ENCODE assay signal across 8 mouse cellular contexts in the genomic region with DNA sequence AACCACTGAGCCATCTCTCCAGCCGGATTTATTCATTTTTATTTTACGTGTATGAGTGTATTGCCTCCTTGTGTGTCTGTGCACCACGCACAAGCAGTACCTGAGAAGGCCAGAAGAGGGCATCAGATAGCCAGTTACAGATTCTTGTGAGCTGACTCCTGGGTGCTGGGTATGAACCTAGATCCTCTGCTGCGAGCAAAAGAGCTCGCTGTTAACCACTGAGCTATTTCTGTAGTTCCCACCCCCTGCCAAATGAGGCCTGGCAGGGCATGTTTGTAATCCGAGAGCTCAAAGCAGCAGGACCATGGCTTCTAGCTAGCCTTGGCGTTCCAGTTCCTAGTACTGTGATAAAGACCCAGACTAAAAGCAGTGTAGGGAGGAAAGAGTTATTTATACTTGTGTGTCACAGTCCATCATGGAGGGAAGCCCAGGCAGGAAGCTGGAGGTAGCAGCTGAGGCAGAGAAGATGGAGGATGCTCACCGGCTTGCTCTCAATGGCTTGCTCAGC. TPM values are rescaled to one million over a fixed set of nuclear protein-coding genes. Genes with fewer than 3 reads are reported as not detected.
DNase-seq lines count a peak whose midpoint lies in the region; ATAC-seq and TF ChIP-seq lines count a peak whose summit lies in the region.

No protein-coding gene starts in this region.

- DNase-seq in adrenal gland, postnatal 4 days (ENCODE audit: low spot score in 2 of 2) = peak; percentile 40 to 73
- peak; percentile 90 for DNase-seq in embryonic facial prominence, embryonic 14.5 days (ENCODE audit: low spot score)
- DNase-seq in heart, adult 8-10 months (ENCODE audit: low spot score) = peak; percentile 89
- peak; percentile 83 for DNase-seq in midbrain, postnatal 0 days (ENCODE audit: low spot score)
- peak; percentile 93 for DNase-seq in splenic B cell, adult 2 months (ENCODE audit: low read depth, low spot score)

- 9% methylated on average over 8 of the region's 8 CpGs for WGBS in embryonic facial prominence, embryonic 14.5 days
- WGBS in kidney, embryonic 14.5 days = 13% methylated on average over 8 of the region's 8 CpGs
- WGBS in limb, embryonic 15.5 days = 8% methylated on average over 8 of the region's 8 CpGs
- 14% methylated on average over 8 of the region's 8 CpGs for WGBS in midbrain, postnatal 0 days

- peak overlapping the region; percentile 68 for H3K27ac ChIP-seq in embryonic facial prominence, embryonic 14.5 days (replicated peaks; ENCODE audit: low read depth, low read length)
- H3K27ac ChIP-seq in kidney, embryonic 14.5 days (ENCODE audit: low read depth, low read length) = no peak overlapping the region
- H3K27ac ChIP-seq in limb, embryonic 15.5 days = peak overlapping the region; percentile 69
- H3K27ac ChIP-seq in midbrain, postnatal 0 days (ENCODE audit: low read depth, low read length) = no peak overlapping the region

- no peaks in the 10 kb centered on the region for H3K36me3 ChIP-seq in C2C12 (ENCODE audit: control insufficient read depth, insufficient read depth)
- H3K36me3 ChIP-seq in embryonic facial prominence, embryonic 14.5 days (ENCODE audit: control insufficient read depth, insufficient read depth, low read length) = no peaks in the 10 kb centered on the region
- no peaks in the 10 kb centered on the region for H3K36me3 ChIP-seq in kidney, embryonic 14.5 days (ENCODE audit: control insufficient read depth, insufficient read depth, low read length)
- H3K36me3 ChIP-seq in limb, embryonic 15.5 days = no peaks in the 10 kb centered on the region
- no peaks in the 10 kb centered on the region for H3K36me3 ChIP-seq in midbrain, postnatal 0 days (ENCODE audit: insufficient read depth, low read length)
- H3K36me3 ChIP-seq in splenic B cell, adult 2 months (ENCODE audit: control insufficient read depth, insufficient read depth, low read length, poor library complexity, severe bottlenecking) = no peaks in the 10 kb centered on the region

- no peaks in the 10 kb centered on the region for H3K79me2 ChIP-seq in C2C12 (ENCODE audit: control insufficient read depth, insufficient read depth)

- H3ac ChIP-seq in C2C12 (ENCODE audit: control insufficient read depth, insufficient read length, low read depth) = no peak overlapping the region

- H3K4me2 ChIP-seq in embryonic facial prominence, embryonic 14.5 days (ENCODE audit: low read depth, low read length) = no peak overlapping the region
- H3K4me2 ChIP-seq in kidney, embryonic 14.5 days (replicated peaks; ENCODE audit: low read depth, low read length) = no peak overlapping the region
- no peak overlapping the region for H3K4me2 ChIP-seq in limb, embryonic 15.5 days
- H3K4me2 ChIP-seq in midbrain, postnatal 0 days (ENCODE audit: low read depth, low read length, poor library complexity, severe bottlenecking) = no peak overlapping the region

- ATAC-seq in embryonic facial prominence, embryonic 14.5 days (ENCODE audit: low read depth) = peak; percentile 81
- ATAC-seq in kidney, embryonic 14.5 days (ENCODE audit: low FRiP score, low TSS enrichment) = peak; percentile 71
- peak; percentile 40; the same call in 1 of the 2 replicates for ATAC-seq in limb, embryonic 15.5 days (ENCODE audit: insufficient number of reproducible peaks, low FRiP score, low TSS enrichment, low read depth)
- peak; percentile 75 for ATAC-seq in midbrain, postnatal 0 days (ENCODE audit: low FRiP score)

- no peaks in the 10 kb centered on the region for H3K79me3 ChIP-seq in C2C12 (ENCODE audit: low read depth)

- no peak overlapping the region for H3K9ac ChIP-seq in embryonic facial prominence, embryonic 14.5 days (ENCODE audit: low read depth, low read length)
- no peak overlapping the region for H3K9ac ChIP-seq in kidney, embryonic 14.5 days (ENCODE audit: low read depth, low read length)
- no peak overlapping the region for H3K9ac ChIP-seq in limb, embryonic 15.5 days
- no peak overlapping the region for H3K9ac ChIP-seq in midbrain, postnatal 0 days (replicated peaks; ENCODE audit: low read length, poor library complexity, severe bottlenecking)

- H3K9me3 ChIP-seq in embryonic facial prominence, embryonic 14.5 days (ENCODE audit: control insufficient read depth, low read length) = no peaks in the 10 kb centered on the region
- H3K9me3 ChIP-seq in kidney, embryonic 14.5 days (ENCODE audit: control insufficient read depth, low read length) = no peaks in the 10 kb centered on the region
- no peaks in the 10 kb centered on the region for H3K9me3 ChIP-seq in limb, embryonic 15.5 days
- no peaks in the 10 kb centered on the region for H3K9me3 ChIP-seq in midbrain, postnatal 0 days (ENCODE audit: low read length)

- H3K4me1 ChIP-seq in embryonic facial prominence, embryonic 14.5 days (ENCODE audit: control insufficient read depth, insufficient read depth, low read length) = 0 out of 2 replicates have a peak, but pooled peaks cover 4% of the 10 kb centered on the region
- no peaks in the 10 kb centered on the region for H3K4me1 ChIP-seq in kidney, embryonic 14.5 days (ENCODE audit: control insufficient read depth, insufficient read depth, low read length)
- peaks cover 8% of the 10 kb centered on the region; the same call in 1 of the 2 replicates for H3K4me1 ChIP-seq in limb, embryonic 15.5 days
- no peaks in the 10 kb centered on the region for H3K4me1 ChIP-seq in midbrain, postnatal 0 days (ENCODE audit: insufficient read depth, low read length)

- TF ChIP-seq CTCF in C2C12 (IDR thresholded peaks at IDR 0.05; ENCODE audit: control insufficient read depth, insufficient read depth, insufficient read length) = peak; percentile 58
- peak; percentile 89 for TF ChIP-seq CTCF in midbrain, postnatal 0 days (IDR thresholded peaks at IDR 0.05)

- H3K4me3 ChIP-seq in C2C12 (ENCODE audit: insufficient read depth, poor library complexity, severe bottlenecking) = no peak overlapping the region
- no peak overlapping the region for H3K4me3 ChIP-seq in embryonic facial prominence, embryonic 14.5 days (ENCODE audit: low read depth, low read length)
- H3K4me3 ChIP-seq in kidney, embryonic 14.5 days (ENCODE audit: low read length) = no peak overlapping the region
- no peak overlapping the region for H3K4me3 ChIP-seq in limb, embryonic 15.5 days
- no peak overlapping the region for H3K4me3 ChIP-seq in midbrain, postnatal 0 days (ENCODE audit: low read depth, low read length)

- H3K27me3 ChIP-seq in C2C12 (ENCODE audit: control insufficient read depth, insufficient read depth, insufficient read length) = no peaks in the 10 kb centered on the region
- no peaks in the 10 kb centered on the region for H3K27me3 ChIP-seq in embryonic facial prominence, embryonic 14.5 days (replicated peaks; ENCODE audit: control insufficient read depth, insufficient read depth, low read length)
- H3K27me3 ChIP-seq in kidney, embryonic 14.5 days (ENCODE audit: control insufficient read depth, insufficient read depth, low read length) = no peaks in the 10 kb centered on the region
- H3K27me3 ChIP-seq in limb, embryonic 15.5 days = no peaks in the 10 kb centered on the region
- H3K27me3 ChIP-seq in midbrain, postnatal 0 days (ENCODE audit: insufficient read depth, low read length) = no peaks in the 10 kb centered on the region
- H3K27me3 ChIP-seq in splenic B cell, adult 2 months (ENCODE audit: control insufficient read depth, insufficient read depth, low read length, poor library complexity, severe bottlenecking) = no peaks in the 10 kb centered on the region

TF ChIP-seq in C2C12, 6 proteins besides CTCF, POLR2A, EP300 and RAD21:
- TF ChIP-seq USF1 (IDR thresholded peaks at IDR 0.05; ENCODE audit: low read depth) = no peak
- TF ChIP-seq CEBPB (IDR thresholded peaks at IDR 0.05; ENCODE audit: low read depth) = no peak
- TF ChIP-seq FOSL1 (IDR thresholded peaks at IDR 0.05; ENCODE audit: insufficient read depth, low read length, poor library complexity, severe bottlenecking) = no peak
- TF ChIP-seq MYOG (IDR thresholded peaks at IDR 0.05; ENCODE audit: control insufficient read depth, extremely low read depth, insufficient read length) = no peak
- TF ChIP-seq MAX (IDR thresholded peaks at IDR 0.05) = peak; percentile 31
- TF ChIP-seq MYOD1 (IDR thresholded peaks at IDR 0.05; ENCODE audit: control insufficient read depth, insufficient read length, low read depth) = peak; percentile 17
TF ChIP-seq in C2C12: peak in this region for 2.

RNA-seq across cellular contexts. Expression of gene Scyl1, which starts 16.0 kb away (rescaled TPM):
- 69.6 TPM for polyA plus RNA-seq in C2C12 (2012; fragmentation: generic; extraction: Trizol)
- total RNA-seq in adrenal gland, postnatal 4 days (2021) = 100 to 1,000 TPM; 105 to 110 TPM
- polyA plus RNA-seq in embryonic facial prominence, embryonic 14.5 days (2014; fragmentation: Nextera tagmentation; extraction: Ambion mirVana) = 78.3 and 79.8 TPM in 2 replicates
- 10 to 100 TPM; 63.3 to 70.6 (median 67.2) TPM for total RNA-seq in heart, adult 8-10 months (2022)
- polyA plus RNA-seq in kidney, embryonic 14.5 days (2014; fragmentation: Nextera tagmentation; extraction: Ambion mirVana) = 54.7 and 73.5 TPM in 2 replicates
- polyA plus RNA-seq in limb, embryonic 15.5 days (2015; fragmentation: Nextera tagmentation; extraction: Ambion mirVana) = 81.6 and 85.1 TPM in 2 replicates
- 95.2 and 108 TPM in 2 replicates for total RNA-seq in midbrain, postnatal 0 days (2014; rRNA removed)
- 84.2 and 85.8 TPM in 2 replicates for polyA plus RNA-seq in midbrain, postnatal 0 days (2015; fragmentation: Nextera tagmentation; extraction: Ambion mirVana)

RNA-seq across cellular contexts. Expression of gene Ltbp3, which starts 46.5 kb away (rescaled TPM):
- 128 TPM for polyA plus RNA-seq in C2C12 (2012; fragmentation: generic; extraction: Trizol)
- total RNA-seq in adrenal gland, postnatal 4 days (2021) = 100 to 1,000 TPM; 277 to 287 TPM
- polyA plus RNA-seq in embryonic facial prominence, embryonic 14.5 days (2014; fragmentation: Nextera tagmentation; extraction: Ambion mirVana) = 59.2 and 68.0 TPM in 2 replicates
- total RNA-seq in heart, adult 8-10 months (2022) = 10 to 100 TPM; 28.2 to 33.1 (median 31.7) TPM
- polyA plus RNA-seq in kidney, embryonic 14.5 days (2014; fragmentation: Nextera tagmentation; extraction: Ambion mirVana) = 14.9 and 27.1 TPM in 2 replicates
- 59.4 and 64.3 TPM in 2 replicates for polyA plus RNA-seq in limb, embryonic 15.5 days (2015; fragmentation: Nextera tagmentation; extraction: Ambion mirVana)
- 28.8 and 29.3 TPM in 2 replicates for total RNA-seq in midbrain, postnatal 0 days (2014; rRNA removed)
- 9.1 and 12.8 TPM in 2 replicates for polyA plus RNA-seq in midbrain, postnatal 0 days (2015; fragmentation: Nextera tagmentation; extraction: Ambion mirVana)

RNA-seq across cellular contexts. Expression of gene Fam89b, which starts 57.7 kb away (rescaled TPM):
- 129 TPM for polyA plus RNA-seq in C2C12 (2012; fragmentation: generic; extraction: Trizol)
- 10 to 100 TPM; 63.5 to 67.5 TPM for total RNA-seq in adrenal gland, postnatal 4 days (2021)
- polyA plus RNA-seq in embryonic facial prominence, embryonic 14.5 days (2014; fragmentation: Nextera tagmentation; extraction: Ambion mirVana) = 101 and 111 TPM in 2 replicates
- 10 to 100 TPM; 22.8 to 26.9 (median 24.2) TPM for total RNA-seq in heart, adult 8-10 months (2022)
- polyA plus RNA-seq in kidney, embryonic 14.5 days (2014; fragmentation: Nextera tagmentation; extraction: Ambion mirVana) = 92.8 and 114 TPM in 2 replicates
- 101 and 107 TPM in 2 replicates for polyA plus RNA-seq in limb, embryonic 15.5 days (2015; fragmentation: Nextera tagmentation; extraction: Ambion mirVana)
- 161 and 178 TPM in 2 replicates for total RNA-seq in midbrain, postnatal 0 days (2014; rRNA removed)
- 126 TPM in 2 replicates for polyA plus RNA-seq in midbrain, postnatal 0 days (2015; fragmentation: Nextera tagmentation; extraction: Ambion mirVana)

Comparison
In these comparisons a context has a peak if more than half of its experiments do, and no peak if none do; other contexts are left out.
1. H3K27ac ChIP-seq: peak in embryonic facial prominence, embryonic 14.5 days (single experiment) and limb, embryonic 15.5 days (single experiment); none in kidney, embryonic 14.5 days (single experiment) and midbrain, postnatal 0 days (single experiment).
2. Peak in every context shown above with its lines, with median percentiles within 50 percentile points of each other: DNase-seq and ATAC-seq.